Mouse (Mus musculus) cerebellum, adult (tissue): ENCODE measurements around the gene Oscp1.
A peak's percentile ranks its signal among the peaks of the same experiment; 100 is the strongest.

Experiments
- ATAC-seq: cut with Nextera tagmentation; 2 replicates; pipeline ENCODE4 v1.9.2; 2017; ENCODE audit warnings: mild to moderate bottlenecking, moderate library complexity, mixed read lengths; ENCODE audit not compliant: insufficient number of reproducible peaks, low FRiP score, low TSS enrichment

The Oscp1 gene

DNA sequence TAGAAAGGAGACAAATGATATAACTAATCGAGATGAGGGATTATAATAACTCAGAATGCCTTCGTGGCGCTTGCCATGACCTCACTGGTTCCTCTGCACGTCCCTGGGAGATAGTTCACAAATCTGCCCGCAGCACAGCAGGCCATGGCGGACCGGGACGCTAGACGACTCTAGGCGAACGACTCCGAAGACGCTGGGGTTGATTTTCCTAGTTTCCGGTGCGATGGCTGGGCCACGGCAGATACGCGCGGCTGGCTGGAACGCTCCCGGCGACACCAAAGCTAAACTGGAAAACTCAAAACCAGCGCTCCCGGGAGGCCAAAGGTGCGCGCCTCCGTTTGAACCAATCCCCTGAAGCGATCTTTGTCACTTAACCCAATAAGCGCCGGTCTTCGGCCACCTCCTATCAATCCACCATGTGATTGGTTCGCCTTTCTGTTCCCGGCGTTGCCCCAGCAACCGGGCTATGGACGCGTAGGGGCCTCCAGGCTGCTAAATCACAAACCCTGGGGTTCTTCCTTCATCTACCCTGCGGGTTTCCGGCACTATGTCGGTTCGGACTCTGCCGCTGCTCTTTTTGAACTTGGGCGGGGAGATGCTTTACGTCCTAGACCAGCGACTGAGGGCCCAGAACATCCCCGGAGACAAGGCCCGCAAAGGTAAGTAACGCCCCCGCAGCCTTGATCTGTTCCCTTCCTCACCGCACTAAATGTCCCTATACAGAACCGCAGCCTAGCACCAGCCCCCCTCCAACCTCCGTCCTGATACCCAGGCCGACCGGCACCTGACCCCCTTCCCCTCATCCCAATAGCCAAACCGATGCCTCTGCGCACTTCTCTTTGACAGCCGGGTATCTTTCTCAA is at the start of gene Oscp1:
TSS of gene Oscp1 (plus strand) at position 432 of the 863 bp plus-strand sequence.
- peak; percentile 100 for ATAC-seq

DNA sequence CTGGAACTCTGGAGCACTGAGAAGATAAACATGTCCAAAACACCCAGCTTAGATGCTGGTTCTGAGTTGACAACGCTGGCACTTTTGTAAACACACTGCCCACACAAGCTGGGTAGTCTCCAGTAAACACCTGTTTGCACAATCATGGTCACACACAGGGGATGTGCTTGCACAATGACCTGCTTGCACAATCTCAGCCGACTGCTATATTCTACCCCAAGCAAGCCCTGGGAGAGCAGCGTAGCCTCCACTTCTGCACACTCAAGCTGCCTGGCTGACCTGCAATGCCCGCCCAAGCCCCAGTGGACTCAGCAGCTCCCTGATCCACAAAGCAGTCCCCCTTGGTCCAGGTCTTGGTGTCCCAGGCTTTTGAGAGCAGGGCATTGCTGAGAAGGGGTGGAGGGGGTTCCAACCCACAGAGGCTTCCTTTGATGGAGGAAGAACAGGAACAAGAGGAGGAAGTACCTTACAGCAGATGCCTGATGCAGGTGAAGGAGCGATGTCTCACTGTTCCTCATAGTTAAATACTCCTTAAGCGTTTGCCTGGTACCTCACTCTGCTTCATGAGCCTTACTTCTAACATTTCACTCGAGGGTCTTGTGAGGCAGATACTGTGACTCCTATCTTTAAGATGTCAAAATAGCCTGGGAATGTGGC is 40.6 kb upstream of the Oscp1 start:
- no peak for ATAC-seq

DNA sequence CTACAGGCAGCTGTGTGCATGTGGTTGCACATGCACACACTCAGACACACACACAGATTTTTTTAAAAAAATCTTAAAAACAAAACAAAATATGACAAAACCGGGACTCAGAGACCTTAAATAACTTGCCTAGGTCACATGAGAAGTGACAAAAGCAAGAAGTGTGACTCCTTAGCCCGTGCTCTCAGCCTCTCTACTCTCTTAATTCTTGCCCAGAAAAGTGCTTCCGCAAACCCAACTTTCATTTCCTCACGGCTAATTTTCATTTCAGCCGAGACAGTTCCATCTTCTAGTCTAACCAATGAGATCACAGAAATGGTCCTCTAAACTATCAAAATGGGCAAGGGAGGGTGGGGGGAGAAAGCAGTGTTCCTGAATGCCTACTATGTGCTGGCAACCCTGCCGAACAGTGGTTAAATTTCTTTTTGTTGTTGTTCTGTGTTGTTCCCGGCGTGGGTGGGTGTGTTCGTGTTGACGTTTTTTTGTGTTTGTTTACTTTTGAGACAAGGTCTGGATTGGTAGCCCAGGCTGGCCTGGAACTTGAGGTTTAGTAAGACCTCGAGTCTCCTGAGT is 39.3 kb upstream of the Oscp1 start:
- ATAC-seq: no peak

DNA sequence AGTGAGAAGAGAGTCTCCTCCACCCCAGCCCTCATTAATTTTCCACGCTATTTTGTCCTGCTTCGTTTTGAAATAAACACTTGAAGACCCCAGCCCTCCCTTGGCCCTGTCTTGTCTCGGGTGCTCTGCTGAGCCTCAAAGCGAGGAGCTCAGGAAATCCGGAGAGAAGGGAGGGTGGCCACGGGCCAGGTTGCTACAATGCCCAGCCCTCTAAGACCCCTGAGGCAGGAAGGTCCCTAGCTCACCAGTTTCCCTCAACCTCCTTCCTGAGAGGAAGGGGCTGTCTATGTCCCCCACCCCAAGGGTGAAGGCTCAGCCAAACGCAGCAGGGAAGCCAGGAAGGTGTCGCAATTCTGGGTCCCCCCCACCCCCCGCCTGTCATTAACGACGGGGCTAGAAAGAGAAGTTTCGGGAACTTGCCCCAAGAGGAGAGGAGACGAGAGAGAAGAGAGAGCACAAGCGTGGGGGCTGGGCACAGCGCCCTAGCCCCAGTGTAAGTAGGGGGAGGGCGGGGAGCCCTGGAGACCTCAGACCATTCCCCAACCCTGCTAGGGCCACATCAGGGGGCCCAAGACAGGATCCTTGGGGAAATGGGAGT is 34.0 kb upstream of the Oscp1 start, which contains the start of gene Csf3r:
TSS of gene Csf3r (plus strand) at position 248 of the 598 bp plus-strand sequence.
- ATAC-seq: no peak

DNA sequence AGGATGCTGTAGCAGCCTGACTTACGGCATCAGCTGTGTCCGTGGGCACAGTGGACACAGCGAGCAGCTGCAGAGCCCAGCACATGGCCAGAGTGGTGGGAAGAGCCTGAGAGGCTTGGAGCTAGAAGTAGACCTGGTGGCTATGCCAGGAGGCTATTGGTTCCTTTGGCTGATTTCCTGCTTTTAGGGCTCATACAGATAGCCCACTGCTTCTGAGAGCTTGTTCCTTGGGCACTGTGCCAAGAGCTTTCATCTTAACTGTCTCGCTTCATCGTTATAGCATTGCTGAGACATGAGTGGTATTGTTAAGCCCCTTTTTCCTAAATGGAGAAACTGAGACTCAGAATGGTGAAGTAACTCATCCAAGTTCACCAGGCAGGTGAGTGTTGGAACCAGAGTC is 32.6 kb upstream of the Oscp1 start:
- ATAC-seq: no peak

DNA sequence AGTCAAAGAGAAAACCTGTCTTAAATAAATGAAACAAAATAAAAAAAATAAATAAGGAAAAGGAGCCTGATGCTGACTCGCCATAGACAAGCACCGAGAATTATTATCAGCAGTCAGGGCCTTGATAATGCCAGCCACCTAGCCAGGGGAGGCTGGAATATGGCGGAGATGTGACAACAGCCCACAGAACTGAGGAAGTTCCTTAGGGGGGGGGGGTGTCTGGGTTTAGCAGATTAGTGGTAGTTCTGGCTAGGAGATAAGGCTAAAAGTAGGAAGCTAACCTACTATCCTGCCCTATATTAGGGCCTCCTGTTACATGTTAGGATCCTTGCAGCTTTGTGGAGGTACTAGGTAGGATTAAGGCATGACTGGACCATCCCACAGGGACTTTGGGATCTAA is 30.4 kb upstream of the Oscp1 start:
- ATAC-seq: no peak

DNA sequence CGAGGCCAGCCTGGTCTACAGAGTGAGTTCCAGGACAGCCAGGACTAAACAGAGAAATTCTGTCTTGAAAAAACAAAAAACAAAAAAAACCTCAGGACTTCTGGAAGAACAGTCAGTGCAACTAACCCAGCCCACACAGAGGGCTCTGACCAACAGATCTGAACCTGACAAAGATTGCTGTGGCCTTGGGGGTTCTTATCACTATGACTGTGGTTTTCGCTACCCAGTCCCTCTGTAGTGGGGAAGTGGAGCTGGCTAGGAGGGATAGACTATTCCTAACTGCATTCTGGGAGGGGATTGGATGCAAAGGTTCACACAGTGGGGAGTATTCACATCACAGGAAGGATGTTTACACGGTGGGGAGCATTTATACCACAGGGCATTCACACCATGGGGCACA is 29.3 kb upstream of the Oscp1 start:
- ATAC-seq: no peak

DNA sequence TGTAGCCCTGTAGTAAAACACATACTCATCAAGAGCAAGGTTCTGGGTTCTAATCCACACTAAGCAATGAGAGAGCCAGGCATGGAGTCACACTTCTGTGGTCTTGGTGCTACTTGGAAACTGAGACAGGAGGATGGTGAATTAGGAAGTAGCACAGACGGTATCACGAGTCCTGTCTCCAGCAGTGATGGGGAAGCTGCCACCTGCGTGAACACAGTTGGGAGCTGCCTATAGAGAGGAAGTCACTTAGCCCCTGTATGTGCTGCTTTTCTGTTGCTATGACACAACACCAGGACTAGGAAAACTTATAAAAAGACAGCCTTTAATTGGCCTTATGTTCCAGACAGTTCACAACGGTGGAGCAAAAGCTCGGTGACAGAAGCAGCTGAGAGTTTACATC is 27.7 kb upstream of the Oscp1 start:
- ATAC-seq: no peak

DNA sequence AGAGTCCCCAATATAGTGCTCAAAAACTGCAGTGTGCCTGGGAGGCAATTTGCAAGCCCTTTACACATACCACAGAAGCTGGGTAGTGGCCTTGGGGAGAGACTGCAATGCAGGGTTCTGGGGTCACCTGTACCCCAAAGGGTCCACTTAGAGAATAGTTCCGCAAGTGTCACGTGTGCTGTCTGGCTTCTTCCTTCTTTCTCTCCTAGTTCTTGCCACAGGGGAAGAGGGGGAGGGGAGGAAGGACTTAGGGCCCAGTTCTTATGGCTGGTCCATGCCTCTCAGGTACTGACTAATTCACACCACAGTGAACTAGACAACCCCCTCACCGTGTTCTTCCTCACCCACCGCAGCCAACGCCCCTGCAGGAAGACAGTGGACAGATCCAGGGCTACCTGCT is 23.0 kb upstream of the Oscp1 start:
- no peak for ATAC-seq

DNA sequence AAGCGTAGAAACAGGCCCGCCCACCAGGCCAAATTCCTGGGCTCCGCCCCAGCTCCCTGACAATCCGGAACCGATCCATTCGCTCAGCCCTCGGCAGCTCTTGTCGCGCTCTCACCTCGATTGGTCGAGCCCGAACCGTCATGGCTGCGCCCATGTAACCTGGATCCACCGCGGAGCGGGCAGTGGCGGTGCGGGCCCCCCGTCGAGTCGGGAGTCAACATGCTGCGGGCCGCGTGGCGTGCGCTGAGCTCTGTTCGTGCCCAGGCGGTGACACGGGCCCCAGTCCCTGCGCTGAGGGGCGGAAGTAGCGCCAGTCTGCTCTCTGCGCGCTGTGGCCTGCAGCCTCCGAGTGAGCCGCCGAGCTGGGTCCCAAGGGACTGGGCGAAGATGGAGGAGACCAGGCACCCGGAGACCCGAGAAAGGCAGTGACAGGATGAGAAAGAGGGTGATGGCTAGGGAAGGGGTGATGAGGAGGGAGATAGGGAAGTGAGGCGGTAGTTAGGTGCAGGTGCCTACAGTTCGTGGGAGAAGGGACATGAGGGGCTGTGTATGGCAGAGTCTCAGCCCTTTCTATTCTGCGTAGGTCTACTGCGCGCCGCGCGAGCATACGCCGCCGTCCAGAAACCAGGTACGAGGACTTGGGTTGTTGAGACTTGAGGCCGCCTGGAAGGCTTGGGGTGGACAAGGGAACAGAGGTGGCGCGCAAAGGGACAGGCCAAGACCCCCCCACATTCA is 11.3 kb upstream of the Oscp1 start, which contains the start of gene Mrps15:
TSS of gene Mrps15 (plus strand) at position 75 of the 735 bp plus-strand sequence.
- ATAC-seq: peak; percentile 96

DNA sequence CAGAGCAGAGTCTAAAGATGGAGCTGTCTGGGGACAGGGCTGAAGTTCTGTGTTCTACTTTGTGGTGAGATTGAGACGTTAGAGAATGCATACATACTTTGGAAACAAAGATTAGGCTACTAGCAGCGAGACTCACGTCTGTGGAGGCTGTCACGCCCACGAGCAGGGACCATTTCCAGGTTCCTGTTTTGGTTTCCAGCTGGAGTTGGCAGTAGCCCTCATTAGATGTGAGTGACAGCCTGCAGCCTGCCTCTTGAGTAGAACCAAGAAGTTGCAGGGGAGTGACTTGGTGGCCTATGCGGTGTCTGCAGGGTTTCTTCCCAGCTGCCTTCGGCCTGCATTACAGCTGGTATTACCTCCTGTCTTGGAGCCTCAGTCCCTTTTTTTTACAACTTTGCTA is 6.7 kb upstream of the Oscp1 start:
- no peak for ATAC-seq

DNA sequence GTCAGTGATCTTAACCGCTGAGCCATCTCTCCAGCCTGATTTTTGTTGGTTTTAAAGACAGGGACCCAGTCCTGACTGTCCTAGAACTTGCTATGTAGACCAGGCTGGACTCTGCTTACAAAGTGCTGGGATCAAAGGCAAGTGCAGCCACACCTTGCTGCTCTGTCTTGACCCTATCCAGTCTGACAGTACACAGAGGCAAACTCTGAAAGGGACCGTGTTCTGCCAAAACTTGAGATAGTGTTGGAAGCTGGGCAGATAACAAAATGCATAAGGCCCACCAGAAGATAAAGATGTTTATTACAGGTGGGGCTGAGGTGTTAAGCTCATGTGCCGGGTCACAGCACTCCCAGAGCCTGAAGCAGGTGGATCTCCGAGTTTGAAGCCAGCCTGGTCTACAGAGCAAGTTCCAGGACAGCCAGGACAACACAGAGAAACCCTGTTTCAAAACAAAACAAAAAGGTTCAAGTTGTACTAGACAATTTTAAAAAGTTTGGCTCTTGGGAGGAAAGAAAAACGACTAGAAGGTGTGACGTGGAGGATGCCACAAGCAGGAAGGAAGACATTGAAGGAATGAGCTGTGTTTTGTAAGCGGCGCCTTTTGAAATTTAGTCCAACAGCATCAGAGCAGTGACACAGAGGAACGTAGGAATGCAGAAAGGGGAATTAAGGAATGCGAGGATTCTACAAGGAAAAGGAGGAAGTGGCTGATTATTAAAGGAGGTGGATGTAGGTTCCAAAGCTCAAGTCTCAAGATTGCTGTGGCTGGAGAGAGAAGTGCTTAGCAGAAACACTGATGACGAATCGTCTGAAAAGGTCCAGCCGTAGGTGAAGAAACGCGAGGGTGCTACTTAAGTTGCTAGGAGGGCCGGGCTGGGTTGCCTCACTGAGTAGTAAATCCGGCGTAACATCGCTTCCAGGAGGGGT is 895 bp upstream of the Oscp1 start:
- no peak for ATAC-seq

DNA sequence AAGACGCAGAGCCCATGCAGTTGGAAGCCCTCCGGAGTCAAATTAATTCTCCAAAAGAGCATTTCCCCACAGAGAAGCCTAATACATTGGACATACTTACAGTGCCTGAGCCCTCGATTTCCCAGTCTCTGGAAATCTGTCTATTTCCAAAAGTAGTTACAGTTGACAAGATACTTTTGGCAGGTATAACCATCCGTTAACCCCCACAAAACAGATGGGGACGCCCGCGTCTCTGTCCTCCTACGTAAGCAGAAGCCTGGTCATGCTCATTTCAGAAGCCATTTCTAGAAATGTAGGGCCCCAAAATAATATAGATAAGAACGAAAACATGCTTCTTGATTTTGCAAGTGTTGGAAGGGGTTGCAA is 615 bp downstream of the Oscp1 start:
- ATAC-seq: no peak

DNA sequence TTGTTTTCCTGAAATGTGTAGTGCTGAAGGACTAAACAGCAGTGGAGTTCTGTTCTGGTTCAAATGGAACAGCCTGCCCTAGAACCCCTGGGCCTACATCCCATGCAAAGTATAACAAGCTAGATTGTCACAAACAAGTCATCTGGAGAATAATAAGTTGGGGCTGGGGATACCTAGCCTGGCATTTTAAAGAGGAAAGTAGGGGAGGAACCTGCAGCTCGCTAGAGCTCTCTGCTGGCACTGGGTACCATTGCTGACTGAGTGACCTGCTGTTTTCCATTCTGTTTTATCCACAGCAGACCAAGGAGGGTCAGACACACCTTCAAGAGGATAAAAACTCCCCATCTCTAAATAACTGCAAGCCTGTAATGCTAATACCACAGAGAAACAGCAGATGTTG is 4.5 kb downstream of the Oscp1 start:
- no peak for ATAC-seq

DNA sequence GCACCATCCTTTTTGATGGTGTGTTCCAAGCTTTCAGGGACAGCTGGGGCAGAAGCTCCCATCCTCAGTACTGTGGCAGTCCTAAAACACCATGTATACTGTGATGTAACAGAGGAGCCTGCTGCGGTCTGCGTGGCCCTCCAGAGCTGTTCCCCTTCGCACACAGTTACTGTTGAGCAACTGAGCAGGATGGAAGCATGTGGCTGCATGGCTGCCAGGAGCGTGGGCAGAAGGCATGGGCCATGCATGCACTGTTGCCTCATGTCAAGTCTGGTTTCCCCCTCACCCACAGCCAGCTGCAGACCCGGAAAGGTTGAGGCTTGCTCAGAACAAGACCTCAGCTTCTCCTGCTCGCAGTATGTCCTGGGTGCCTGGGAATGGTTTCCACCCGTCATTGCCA is 6.9 kb downstream of the Oscp1 start:
- ATAC-seq: no peak

DNA sequence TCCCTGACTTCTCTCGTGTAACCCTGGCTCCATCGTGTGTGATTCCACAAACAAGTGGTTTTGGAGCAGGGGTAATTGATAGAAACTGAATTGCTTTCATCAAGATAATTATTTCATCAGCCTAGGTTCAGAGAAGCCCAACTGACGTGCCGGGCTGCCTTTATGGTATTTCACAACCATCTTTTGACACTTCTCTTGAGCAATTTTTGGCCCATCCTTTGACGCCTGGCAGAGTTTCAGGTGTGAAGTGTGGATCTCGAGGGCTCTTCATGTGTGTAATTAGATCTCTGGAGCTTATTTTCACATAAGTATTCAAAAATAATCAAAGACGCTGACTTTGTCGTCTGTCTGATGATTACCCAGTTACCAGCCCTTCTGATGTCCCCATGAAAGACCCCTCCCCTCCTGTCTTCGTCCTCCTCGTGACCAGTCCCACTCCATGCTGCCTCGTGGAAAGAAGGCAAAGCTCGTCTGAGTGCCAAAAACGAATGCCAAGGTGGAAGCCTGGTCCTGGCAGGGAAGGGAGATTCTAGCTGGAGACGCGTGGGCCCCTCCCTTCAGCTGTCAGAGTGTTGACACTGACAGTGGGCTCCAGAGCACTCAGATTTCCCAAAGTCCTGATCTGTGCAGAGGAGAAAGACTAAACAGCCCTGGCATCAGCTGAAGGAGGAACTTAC is 9.2 kb downstream of the Oscp1 start:
- no peak; the same call in 1 of the 2 replicates for ATAC-seq

DNA sequence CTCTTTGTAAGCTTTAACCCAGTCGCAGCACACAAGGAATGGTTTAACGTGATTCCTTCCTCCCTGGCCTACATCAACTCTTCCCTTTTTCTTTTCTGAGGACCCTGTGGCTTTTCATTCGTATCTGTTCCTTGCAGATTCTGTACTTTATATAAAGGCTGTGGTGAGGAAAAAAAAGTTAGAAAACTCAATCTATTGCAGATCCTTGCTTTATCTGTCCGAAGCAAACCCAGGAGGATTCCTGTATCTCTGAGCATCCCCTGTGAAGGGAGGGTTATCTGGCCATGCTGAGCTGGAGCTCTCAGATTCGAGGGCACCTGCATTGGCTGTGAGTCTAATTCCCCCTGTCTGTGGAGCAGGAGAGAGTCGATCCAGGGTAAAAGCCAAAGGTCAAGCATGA is 10.5 kb downstream of the Oscp1 start:
- no peak for ATAC-seq

DNA sequence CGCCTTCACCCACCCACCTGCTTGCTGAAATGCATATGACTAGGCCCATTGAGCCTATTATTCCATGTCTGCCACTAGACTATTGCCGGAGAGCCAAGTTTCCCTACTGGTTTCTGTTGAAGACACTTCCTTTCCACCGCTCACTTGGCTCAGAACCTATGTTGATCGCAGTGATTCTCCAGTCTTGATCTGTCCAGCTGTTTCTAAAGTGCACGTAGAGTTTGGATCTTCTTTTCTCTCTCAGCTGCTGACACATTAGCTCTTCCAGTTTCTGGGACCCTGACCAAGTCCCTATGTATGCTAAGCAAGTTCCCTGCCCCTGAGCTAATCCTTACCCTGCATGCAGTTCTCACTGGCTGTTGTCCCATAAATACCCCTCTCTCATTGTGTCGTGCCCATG is 19.5 kb downstream of the Oscp1 start:
- no peak for ATAC-seq

DNA sequence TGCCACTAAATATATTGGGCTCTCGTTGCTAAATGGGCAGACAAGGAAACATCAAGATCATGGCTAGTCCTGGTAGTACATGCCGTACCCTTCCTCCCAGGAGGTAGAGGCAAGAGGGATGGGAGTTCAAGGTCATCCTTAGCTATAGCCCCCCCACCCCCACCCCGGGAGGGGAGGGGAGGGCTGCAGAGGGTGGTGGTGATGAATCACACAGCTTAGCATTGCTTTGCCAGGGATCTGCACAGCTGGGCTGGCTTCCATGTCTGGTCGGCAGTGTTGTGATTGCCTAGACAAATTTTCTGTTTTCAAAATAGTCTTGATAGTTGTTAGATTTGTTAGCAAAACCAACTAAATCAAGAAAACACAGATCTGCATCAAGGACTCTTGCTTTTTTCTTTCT is 20.9 kb downstream of the Oscp1 start:
- ATAC-seq: no peak
